Mouse (Mus musculus) lung, embryonic 16.5 days (tissue): ENCODE data around the gene Zfc3h1. TPM values are rescaled to one million over a fixed set of nuclear protein-coding genes. Genes with fewer than 3 reads are reported as not detected.

Source experiments
- ATAC-seq: fragments of 200-750 bp; cut with Nextera tagmentation; 2 replicates; pipeline ENCODE4 v1.8.0; 2017; ENCODE audit warnings: low read depth, mild to moderate bottlenecking, moderate library complexity
- H3K27ac ChIP-seq: fragments of 300-500 bp; sonication (generic); 2 replicates; pipeline ENCODE4 v1.5.1; 2014; ENCODE audit warnings: mild to moderate bottlenecking, control low read depth, low read length
- H3K27me3 ChIP-seq: fragments of 300-500 bp; sonication (generic); 2 replicates; pipeline ENCODE4 v1.6.1; 2014; ENCODE audit warnings: low read depth, low read length, mixed read lengths; ENCODE audit not compliant: control insufficient read depth, insufficient read depth
- H3K36me3 ChIP-seq: fragments of 300-500 bp; sonication (generic); 2 replicates; pipeline ENCODE4 v1.6.1; 2014; ENCODE audit warnings: low read length; ENCODE audit not compliant: control insufficient read depth, insufficient read depth
- H3K4me1 ChIP-seq: fragments of 300-500 bp; sonication (generic); replicated peaks from 2 replicates; pipeline ENCODE4 v1.6.1; 2014; ENCODE audit warnings: low read length, mixed read lengths; ENCODE audit not compliant: control insufficient read depth, insufficient read depth
- H3K4me2 ChIP-seq: fragments of 300-500 bp; sonication (generic); 2 replicates; pipeline ENCODE4 v1.6.1; 2014; ENCODE audit warnings: low read depth, low read length, control low read depth
- H3K4me3 ChIP-seq: fragments of 300-500 bp; sonication (generic); 2 replicates; pipeline ENCODE4 v1.5.1; 2014; ENCODE audit warnings: mild to moderate bottlenecking, low read length, control low read depth
- H3K9ac ChIP-seq: fragments of 300-500 bp; sonication (generic); 2 replicates; pipeline ENCODE4 v1.6.1; 2014; ENCODE audit warnings: low read length, control low read depth
- H3K9me3 ChIP-seq: fragments of 300-500 bp; sonication (generic); 2 replicates; pipeline ENCODE4 v1.6.1; 2016; ENCODE audit warnings: low read length; ENCODE audit not compliant: control insufficient read depth
- WGBS: fragments of 180-500 bp; shearing (Covaris S2); extraction: QIAGEN DNeasy Blood & Tissue Kit; methylation state at CpG from one replicate; pipeline ENCODE4 v1.1.7; 2014; 5-methylcytosine and 5-hydroxymethylcytosine counted together
- polyA plus RNA-seq: library from polyadenylated mRNA; unstranded; fragments of >200 nt; fragmentation: Nextera tagmentation; extraction: Ambion mirVana; gene quantifications from 2 replicates; pipeline ENCODE4 v1.2.1, GENCODE M21; 2015

Zfc3h1 gene
- polyA plus RNA-seq, 1 experiment from 2014 or later = 18.1 TPM

DNA sequence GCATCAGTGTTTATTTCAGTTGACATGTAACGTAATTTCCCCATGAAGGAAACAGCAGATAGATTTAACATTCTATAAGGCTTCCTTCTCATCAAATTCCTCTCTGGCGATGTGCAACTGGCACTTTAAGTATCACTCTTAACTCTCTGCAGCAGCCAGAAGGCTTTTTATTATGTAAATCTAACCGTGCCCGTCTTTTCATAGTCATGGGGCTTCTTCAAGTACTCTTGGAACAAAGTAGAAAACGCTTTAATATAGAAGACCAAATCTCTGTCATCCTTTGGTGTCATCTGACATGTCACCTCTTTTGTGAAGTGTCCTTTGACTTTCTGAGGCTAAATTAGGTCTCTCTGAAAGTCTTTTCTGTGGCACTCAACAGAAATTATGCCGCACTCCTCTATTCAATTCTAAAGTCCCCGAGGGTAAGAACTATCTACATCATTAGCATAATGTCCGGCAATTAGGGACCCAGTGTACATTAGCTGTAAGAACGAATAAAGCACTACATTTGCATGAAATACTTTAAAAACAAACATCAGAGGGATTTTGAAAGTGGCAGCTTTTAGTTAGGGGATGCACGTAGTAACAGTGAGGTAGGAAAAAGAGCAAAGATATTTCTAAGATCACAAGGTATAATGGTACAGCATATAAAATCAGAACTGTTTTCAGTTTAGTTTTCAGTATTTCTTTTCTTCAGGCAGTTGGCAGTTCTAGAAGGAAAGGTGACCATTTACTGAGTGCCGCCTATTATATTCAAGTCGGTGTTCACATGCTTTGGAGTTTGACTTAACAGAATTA, 1.7 kb upstream of the Zfc3h1 start:
- Histone ChIP-seq H3K9me3 (no peaks in the 10 kb centered on the region), H3K27me3 (no peaks in the 10 kb centered on the region), H3K4me1 (peaks cover 16% of the 10 kb centered on the region), H3K27ac (peak overlapping the region; percentile 99; the same call in 1 of the 2 replicates), H3K4me3 (peak overlapping the region; percentile 79), H3K9ac (peak overlapping the region; percentile 89), H3K36me3 (no peaks in the 10 kb centered on the region), H3K4me2 (peak overlapping the region; percentile 62)
- no peak for ATAC-seq
- WGBS = 22% methylated on average over 12 of the region's 12 CpGs

DNA sequence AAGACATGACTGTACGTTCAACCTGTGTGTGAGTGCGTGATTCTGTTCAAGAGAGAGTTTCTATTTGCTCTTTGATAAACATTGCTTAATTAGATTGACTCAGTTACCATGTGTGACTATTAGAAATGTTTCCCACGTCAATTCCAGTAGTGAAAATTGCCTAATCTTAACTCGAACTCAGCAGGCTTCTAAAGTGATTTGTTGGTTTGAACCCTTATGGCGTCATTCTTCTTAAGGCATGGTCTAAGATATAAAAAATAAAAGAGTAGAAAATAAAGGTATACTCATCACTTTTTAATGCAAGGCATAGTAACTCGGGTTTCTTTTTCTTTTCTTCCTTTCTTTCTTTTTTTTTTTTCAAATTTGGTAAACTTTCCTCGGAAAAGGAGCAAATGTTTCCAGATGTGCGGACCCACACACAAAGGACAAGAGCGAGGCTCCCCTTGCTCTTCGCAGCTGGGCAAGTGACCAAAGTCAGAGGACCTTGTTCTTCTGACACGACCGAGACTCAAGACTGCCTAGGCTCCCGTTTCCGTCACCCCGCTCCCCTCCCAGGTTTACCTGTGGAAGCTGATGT, 1.0 kb upstream of the Zfc3h1 start:
- ATAC-seq = no peak
- peak overlapping the region; percentile 99 for H3K27ac ChIP-seq
- WGBS = 1% methylated on average over 15 of the region's 15 CpGs

DNA sequence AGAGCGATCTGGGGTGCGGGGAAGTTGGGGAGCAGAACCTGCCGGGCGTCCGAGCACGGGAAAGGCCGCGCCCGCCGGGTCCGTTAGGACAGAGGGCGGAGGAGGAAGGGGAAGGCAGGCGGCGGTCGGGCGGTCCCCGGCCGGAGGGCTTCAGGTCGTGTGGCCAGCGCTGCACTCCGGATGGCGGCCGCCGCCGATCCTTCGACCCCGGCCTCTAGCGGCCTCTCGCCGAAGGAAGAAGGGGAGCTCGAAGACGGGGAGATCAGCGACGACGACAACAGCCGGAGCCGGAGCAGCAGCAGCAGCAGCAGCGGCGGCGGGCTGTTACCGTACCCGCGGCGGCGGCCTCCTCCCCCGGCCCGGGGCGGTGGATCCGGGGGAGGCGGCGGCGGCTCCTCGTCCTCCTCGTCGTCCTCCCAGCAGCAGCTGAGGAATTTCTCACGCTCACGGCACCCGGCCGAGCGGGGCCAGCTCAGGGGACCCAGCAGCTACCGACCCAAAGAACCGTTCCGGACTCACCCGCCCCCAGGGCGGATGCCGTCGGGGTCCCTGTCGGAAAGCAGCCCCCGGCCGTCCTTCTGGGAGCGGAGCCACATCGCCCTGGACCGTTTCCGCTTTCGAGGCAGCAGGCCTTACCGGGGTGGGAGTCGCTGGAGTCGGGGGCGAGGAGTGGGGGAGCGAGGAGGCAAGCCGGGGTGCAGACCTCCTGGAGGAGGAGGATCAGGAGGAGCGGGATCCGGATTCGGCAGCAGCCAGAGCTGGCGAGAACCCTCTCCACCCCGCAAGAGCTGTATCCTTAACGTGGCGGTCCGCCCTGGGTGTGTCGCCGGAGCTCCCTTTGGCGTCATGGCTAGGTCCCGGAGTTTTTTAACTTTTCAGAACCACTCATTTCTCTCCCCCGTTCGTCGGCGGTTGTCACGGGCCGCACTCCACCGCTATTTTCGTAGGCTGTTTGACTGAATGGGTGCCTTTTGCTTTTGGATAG, 551 bp downstream of the Zfc3h1 start:
- H3K4me3 ChIP-seq = peak overlapping the region; percentile 79
- peak; percentile 20 for ATAC-seq
- peaks cover 25% of the 10 kb centered on the region for H3K4me1 ChIP-seq
- H3K27ac ChIP-seq = peak overlapping the region; percentile 98
- WGBS = under 1% methylated on average over 77 of the region's 101 CpGs
- no peaks in the 10 kb centered on the region for H3K27me3 ChIP-seq
- peaks cover 5% of the 10 kb centered on the region for H3K36me3 ChIP-seq
- no peaks in the 10 kb centered on the region for H3K9me3 ChIP-seq
- peak overlapping the region; percentile 96 for H3K9ac ChIP-seq
- H3K4me2 ChIP-seq = peak overlapping the region; percentile 77

More for the DNA sequence above, 1.0 kb upstream of the Zfc3h1 start:
- Histone ChIP-seq H3K9me3 (no peaks in the 10 kb centered on the region), H3K27me3 (no peaks in the 10 kb centered on the region), H3K36me3 (no peaks in the 10 kb centered on the region), H3K9ac (peak overlapping the region; percentile 89), H3K4me2 (peak overlapping the region; percentile 62), H3K4me1 (peaks cover 22% of the 10 kb centered on the region), H3K4me3 (peak overlapping the region; percentile 79)

DNA sequence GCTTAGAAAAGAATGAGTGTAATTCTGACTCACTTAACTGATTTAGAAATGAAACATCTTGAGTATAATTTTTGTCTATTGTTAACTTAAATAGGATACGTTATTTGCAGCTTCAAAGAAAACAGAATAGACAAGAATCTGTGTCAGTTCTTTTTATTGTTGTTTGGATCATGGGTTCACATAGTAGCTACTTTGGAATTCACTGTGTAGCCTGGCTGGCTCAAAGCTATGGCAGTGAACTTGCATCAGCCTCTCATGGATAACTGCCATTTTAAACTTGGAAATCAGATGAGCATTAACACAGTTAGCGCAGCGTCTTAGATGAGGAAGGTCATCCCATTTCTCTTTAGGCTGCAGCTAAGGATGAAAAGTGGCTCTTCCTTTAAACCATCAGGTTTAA, 3.1 kb downstream of the Zfc3h1 start:
- 83% methylated on average over 3 of the region's 3 CpGs for WGBS
- no peak overlapping the region for H3K4me3 ChIP-seq

DNA sequence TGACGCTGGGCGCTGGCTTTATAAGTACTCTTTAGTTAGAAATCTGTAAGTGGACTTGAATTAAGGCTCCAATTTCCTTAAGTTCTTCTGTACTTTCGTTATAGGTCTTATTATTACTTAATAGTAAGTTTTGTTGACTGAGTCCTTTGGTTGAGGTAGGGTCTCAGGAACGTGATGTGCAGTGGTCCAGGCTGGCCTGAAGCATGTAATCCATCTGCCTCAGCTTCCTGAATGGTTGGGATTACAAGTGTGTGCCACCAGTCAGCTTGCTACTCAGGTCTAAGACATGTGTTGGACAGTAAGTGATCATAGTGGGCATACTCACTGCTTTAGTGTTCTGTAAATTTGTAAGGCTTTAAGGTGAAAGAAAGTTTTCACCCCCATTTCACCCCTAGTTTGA, 6.3 kb downstream of the Zfc3h1 start:
- Histone ChIP-seq H3K27me3 (no peaks in the 10 kb centered on the region), H3K4me2 (no peak overlapping the region), H3K9ac (no peak overlapping the region), H3K36me3 (peaks cover 21% of the 10 kb centered on the region), H3K9me3 (no peaks in the 10 kb centered on the region), H3K4me1 (peaks cover 18% of the 10 kb centered on the region), H3K4me3 (no peak overlapping the region), H3K27ac (no peak overlapping the region)
- 90% methylated on average over 4 of the region's 4 CpGs for WGBS
- ATAC-seq = no peak

More for the DNA sequence above, 3.1 kb downstream of the Zfc3h1 start:
- H3K9me3 ChIP-seq = no peaks in the 10 kb centered on the region
- H3K27me3 ChIP-seq = no peaks in the 10 kb centered on the region
- 0 out of 2 replicates have a peak overlapping the region, but pooled peaks have one; percentile 2 for H3K4me2 ChIP-seq
- ATAC-seq = no peak
- H3K27ac ChIP-seq = no peak overlapping the region
- peaks cover 22% of the 10 kb centered on the region for H3K4me1 ChIP-seq
- no peak overlapping the region for H3K9ac ChIP-seq
- peaks cover 13% of the 10 kb centered on the region for H3K36me3 ChIP-seq

DNA sequence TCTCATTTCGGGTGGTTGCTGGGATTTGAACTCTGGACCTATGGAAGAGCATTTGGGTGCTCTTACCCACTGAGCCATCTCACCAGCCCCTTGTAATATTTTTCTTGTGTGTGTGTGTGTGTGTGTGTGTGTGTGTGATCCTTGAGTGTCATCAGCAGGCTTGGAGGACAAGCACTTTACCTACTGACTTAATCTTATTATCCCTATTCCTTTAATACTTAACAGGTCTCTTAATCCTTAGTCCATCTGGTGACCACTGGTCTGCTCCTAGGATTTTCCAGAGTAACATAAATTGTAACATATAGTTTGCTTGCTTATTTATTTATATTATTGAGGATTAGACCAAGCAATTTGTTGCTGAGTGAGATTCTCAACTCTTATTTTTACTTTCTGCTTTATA, 7.1 kb downstream of the Zfc3h1 start:
- WGBS = 93% methylated on average over 1 of the region's 1 CpGs
- Histone ChIP-seq H3K27ac (no peak overlapping the region), H3K9me3 (no peaks in the 10 kb centered on the region), H3K4me1 (peaks cover 16% of the 10 kb centered on the region), H3K9ac (no peak overlapping the region), H3K27me3 (no peaks in the 10 kb centered on the region), H3K36me3 (peaks cover 21% of the 10 kb centered on the region), H3K4me3 (no peak overlapping the region), H3K4me2 (no peak overlapping the region)
- no peak for ATAC-seq

DNA sequence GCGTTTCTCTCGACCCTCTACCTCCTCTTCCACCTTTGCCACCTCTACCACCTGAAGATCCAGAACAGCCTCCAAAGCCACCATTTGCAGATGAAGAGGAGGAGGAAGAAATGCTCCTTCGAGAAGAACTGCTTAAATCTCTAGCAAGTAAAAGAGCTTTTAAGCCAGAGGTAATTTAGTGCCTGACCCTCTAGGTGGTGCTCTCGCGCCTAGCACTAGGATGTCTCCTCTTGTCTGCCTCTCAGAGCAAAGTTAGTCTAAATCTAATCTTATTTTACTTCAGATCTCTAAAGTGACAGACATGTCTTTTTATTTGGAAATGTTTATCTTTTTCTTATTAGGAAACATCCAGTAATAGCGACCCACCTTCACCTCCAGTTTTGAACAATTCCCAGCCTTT, 21.6 kb downstream of the Zfc3h1 start:
- no peak overlapping the region for H3K4me2 ChIP-seq
- 57% methylated on average over 6 of the region's 6 CpGs for WGBS
- ATAC-seq = no peak
- H3K9ac ChIP-seq = no peak overlapping the region
- H3K4me1 ChIP-seq = no peaks in the 10 kb centered on the region
- peaks cover 49% of the 10 kb centered on the region for H3K36me3 ChIP-seq
- H3K9me3 ChIP-seq = no peaks in the 10 kb centered on the region
- no peaks in the 10 kb centered on the region for H3K27me3 ChIP-seq
- no peak overlapping the region for H3K4me3 ChIP-seq
- no peak overlapping the region for H3K27ac ChIP-seq

DNA sequence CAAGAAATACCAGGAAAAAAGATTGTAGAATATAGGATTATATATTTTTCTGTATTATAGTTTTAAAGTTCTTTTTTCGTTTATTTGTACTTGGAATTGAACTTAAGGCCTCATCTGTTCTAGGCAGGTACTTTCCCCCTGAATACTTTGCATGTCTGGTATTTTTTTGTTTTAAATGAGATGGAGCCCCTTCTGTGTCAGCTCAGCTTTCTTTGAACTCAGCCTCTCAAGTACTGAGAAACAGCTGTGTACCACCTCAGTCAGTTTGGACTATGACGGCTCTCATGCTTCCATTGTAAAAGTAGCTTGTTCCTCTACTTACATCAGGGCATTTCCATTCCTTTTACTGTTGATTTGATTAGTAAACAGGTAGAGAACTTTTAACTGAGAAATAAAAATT, 28.7 kb downstream of the Zfc3h1 start:
- WGBS = 85% methylated on average over 2 of the region's 2 CpGs
- ATAC-seq = no peak
- Histone ChIP-seq H3K27me3 (no peaks in the 10 kb centered on the region), H3K9me3 (no peaks in the 10 kb centered on the region), H3K9ac (no peak overlapping the region), H3K36me3 (peaks cover 53% of the 10 kb centered on the region), H3K4me1 (no peaks in the 10 kb centered on the region), H3K4me3 (no peak overlapping the region), H3K4me2 (no peak overlapping the region), H3K27ac (no peak overlapping the region)

DNA sequence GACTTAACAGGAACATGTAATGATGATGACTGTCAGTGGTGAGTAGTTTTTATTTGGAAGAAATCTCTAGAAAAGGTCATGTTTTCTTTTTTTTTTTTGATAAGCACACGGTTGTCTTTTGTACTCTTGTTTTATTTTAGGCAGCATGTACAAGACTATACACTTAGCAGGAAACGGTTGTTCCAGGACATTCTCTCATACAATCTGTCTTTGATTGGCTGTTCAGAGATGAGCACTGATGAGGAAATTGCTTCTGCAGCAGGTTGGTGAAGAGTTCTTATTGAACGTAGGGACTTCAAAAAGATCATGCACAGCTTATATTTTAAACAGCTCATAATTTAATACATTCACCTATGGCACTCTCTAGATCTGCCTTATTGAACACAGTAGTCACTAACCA, 29.3 kb downstream of the Zfc3h1 start:
- Histone ChIP-seq H3K9me3 (no peaks in the 10 kb centered on the region), H3K9ac (no peak overlapping the region), H3K36me3 (peaks cover 52% of the 10 kb centered on the region), H3K27ac (no peak overlapping the region), H3K4me1 (no peaks in the 10 kb centered on the region), H3K4me3 (no peak overlapping the region), H3K27me3 (no peaks in the 10 kb centered on the region), H3K4me2 (no peak overlapping the region)
- ATAC-seq = no peak
- 76% methylated on average over 3 of the region's 3 CpGs for WGBS
